Mouse (Mus musculus) myocyte (in vitro differentiated cells): ENCODE measurements around the gene Tesc.

Experiments used
- CEBPB ChIP-seq: IDR thresholded peaks from 2 replicates; pipeline ENCODE4 v1.6.1; 2011; ENCODE audit warnings: mild to moderate bottlenecking, moderate library complexity; ENCODE audit not compliant: poor library complexity, insufficient read depth, severe bottlenecking
- E2F4 ChIP-seq: IDR thresholded peaks from one replicate; pipeline ENCODE4 v1.6.1; 2011; ENCODE audit warnings: mild to moderate bottlenecking, control low read depth, moderate library complexity; ENCODE audit not compliant: insufficient read depth
- MAX ChIP-seq: IDR thresholded peaks from one replicate; pipeline ENCODE4 v1.6.1; 2011; ENCODE audit warnings: low read depth, mild to moderate bottlenecking, control low read depth
- MYOD1 ChIP-seq, 3 experiments: IDR thresholded peaks; one replicate each; pipeline ENCODE4 v1.6.1; 2011; ENCODE audit warnings: control low read depth in 2 of 3, low read depth in 2 of 3, mild to moderate bottlenecking in 2 of 3, moderate library complexity in 1 of 3; ENCODE audit not compliant: insufficient read length in 2 of 3, control insufficient read depth in 1 of 3
- MYOG ChIP-seq, 3 experiments: IDR thresholded peaks; one replicate each; pipeline ENCODE4 v1.6.1; 2011; ENCODE audit warnings: control low read depth in 2 of 3, low read depth in 2 of 3, mild to moderate bottlenecking in 2 of 3; ENCODE audit not compliant: insufficient read length in 2 of 3, control insufficient read depth in 1 of 3, insufficient read depth in 1 of 3
- POLR2A ChIP-seq: IDR thresholded peaks from one replicate; pipeline ENCODE4 v1.6.1; 2011; ENCODE audit warnings: low read depth, mild to moderate bottlenecking, control low read depth, moderate library complexity; ENCODE audit not compliant: insufficient read length
- POLR2AphosphoS2 ChIP-seq: IDR thresholded peaks from one replicate; pipeline ENCODE4 v1.6.1; 2011; ENCODE audit warnings: low read depth, control low read depth; ENCODE audit not compliant: insufficient read length
- REST ChIP-seq: IDR thresholded peaks from one replicate; pipeline ENCODE4 v1.6.1; 2011; ENCODE audit warnings: mild to moderate bottlenecking, control low read depth, moderate library complexity; ENCODE audit not compliant: insufficient read depth, insufficient read length
- SRF ChIP-seq: IDR thresholded peaks from one replicate; pipeline ENCODE4 v1.6.1; 2011; ENCODE audit warnings: low read depth; ENCODE audit not compliant: control insufficient read depth, insufficient read length
- TCF12 ChIP-seq: IDR thresholded peaks from one replicate; pipeline ENCODE4 v1.6.1; 2011; ENCODE audit warnings: mild to moderate bottlenecking, control low read depth; ENCODE audit not compliant: poor library complexity, insufficient read depth, severe bottlenecking
- TCF3 ChIP-seq: IDR thresholded peaks from one replicate; pipeline ENCODE4 v1.6.1; 2011; ENCODE audit warnings: low read depth, control low read depth; ENCODE audit not compliant: insufficient read length
- USF1 ChIP-seq: IDR thresholded peaks from one replicate; pipeline ENCODE4 v1.6.1; 2011; ENCODE audit warnings: low read depth, mild to moderate bottlenecking, control low read depth, moderate library complexity

DNA sequence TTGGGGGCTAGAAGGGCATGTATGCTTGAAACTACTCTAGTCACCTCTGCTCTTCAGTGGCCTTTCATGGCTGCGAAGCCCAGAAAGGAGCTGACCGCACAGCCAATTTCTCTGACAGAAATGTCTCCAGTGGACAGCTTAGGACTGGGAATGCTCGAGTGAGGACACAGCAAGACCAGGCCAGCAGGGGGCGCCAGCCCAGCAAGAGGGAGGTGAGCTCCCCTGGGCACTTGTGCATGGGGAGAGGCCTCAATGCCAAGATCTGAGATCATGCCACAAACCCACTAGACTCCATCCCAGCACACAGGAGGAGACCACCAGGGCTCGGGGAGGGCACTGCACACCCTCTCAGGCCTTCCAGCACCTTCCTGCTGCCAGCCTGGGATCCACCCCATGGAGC is 39.3 kb downstream of the Tesc start:
- TF ChIP-seq MYOG (IDR thresholded peaks at IDR 0.05; ENCODE audit: control insufficient read depth in 1 of 3, insufficient read depth in 1 of 3, insufficient read length in 2 of 3, low read depth in 2 of 3) (no peak), E2F4 (no peak), POLR2A (no peak), USF1 (no peak), MAX (no peak), MYOD1 (IDR thresholded peaks at IDR 0.05; ENCODE audit: control insufficient read depth in 1 of 3, insufficient read length in 2 of 3, low read depth in 2 of 3) (no peak), TCF12 (no peak), REST (no peak), POLR2AphosphoS2 (no peak), CEBPB (no peak), SRF (no peak), TCF3 (no peak)
